Mouse (Mus musculus) kidney, postnatal 36 days (tissue): ENCODE measurements around the gene Cmya5.
"Not testable (repeated sequence)": the region's sequence is repeated elsewhere in the genome, so short reads cannot be mapped to it uniquely, and the experiment has no call there.

Experiments used
- DNase-seq, 2 experiments: peaks; one replicate each; pipeline ENCODE4 v3.0.0; 2021 to 2022; ENCODE audit warnings: mixed read lengths in 2 of 2

Cmya5 gene

GRCm38 (mm10) chr13:93117241-93117640, 27.3 kb downstream of the Cmya5 start:
- no peak for DNase-seq

- DNase-seq: no peak
These were observed 42.0 kb downstream of the Cmya5 start for GRCm38 (mm10) chr13:93102340-93103090.

GRCm38 (mm10) chr13:93098596-93098995, 45.9 kb downstream of the Cmya5 start:
- DNase-seq: no peak

- DNase-seq: no peak
These were observed 47.9 kb downstream of the Cmya5 start for GRCm38 (mm10) chr13:93096643-93097042.

DNA sequence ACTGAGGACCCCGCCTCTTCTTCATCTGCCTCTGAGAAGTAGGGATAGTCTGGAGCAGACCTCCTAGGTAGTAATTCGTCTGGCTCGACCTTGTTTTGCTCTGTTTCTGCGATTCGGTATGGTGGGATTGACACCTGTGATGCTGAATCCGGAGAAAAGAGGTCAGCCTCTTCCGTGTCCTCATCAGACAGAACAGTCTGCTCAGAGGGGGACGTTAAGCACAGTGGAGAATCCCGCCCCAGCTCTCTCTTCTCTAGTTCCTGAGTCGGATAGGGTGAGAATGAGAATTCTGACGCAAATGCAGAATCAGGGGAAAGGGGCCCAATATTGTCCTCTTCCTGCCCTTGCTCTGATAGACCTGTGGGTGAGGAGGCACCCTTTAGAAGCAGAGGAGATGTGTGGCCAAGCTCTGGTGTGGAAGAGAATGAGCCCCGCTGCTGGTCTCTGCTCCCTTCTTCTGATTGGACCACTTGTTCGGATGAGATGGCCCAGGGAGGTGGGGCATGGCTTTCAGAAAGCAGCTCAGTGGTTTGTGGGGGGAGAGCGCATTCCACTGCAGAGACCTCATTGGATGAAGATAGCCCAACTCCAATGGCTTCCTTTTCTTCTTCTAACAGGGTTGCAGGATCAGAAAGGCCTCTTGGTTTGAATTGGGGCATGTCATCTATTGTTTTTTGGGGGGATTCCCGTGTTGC, 49.3 kb downstream of the Cmya5 start:
- DNase-seq: no peak

DNA sequence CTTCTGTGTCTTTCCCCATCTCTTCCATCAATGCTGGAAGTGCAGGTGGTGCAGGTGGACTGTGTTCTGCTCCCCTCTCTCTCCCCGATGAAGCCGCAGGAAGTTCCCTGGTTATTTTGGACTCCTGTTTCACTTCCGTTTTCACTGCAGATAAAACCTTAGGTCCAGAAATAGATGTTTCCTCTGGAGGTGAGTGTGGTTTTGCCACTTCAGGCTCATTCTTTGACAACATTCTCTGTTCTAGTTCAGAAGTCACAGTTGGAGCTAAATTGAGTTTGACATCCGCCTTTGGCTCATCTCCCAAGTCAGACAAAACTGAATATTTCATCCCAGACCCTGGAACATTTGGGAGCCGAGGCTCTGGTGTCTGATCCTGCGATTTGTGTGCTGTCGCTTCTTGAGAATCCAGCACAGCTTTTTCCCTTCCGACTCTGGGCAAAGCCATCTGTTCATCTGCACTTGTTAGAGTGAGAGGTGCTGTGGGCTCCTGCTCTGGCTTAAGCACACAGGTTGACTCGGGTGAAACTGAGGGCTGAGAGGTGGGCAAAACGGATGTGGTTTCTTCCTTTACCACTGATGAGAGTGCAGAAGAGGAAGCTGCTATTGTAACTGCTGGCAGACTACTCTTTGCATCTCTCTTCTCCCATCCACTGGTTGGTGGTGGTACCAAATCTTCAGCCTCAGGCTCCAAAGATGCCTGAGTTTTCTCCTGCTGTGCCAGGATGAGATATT, 50.2 kb downstream of the Cmya5 start:
- no peak for DNase-seq

- DNase-seq: no peak
These were observed 50.8 kb downstream of the Cmya5 start for GRCm38 (mm10) chr13:93093697-93094096.

- no peak for DNase-seq
These were observed 51.6 kb downstream of the Cmya5 start for GRCm38 (mm10) chr13:93092916-93093429.

DNA sequence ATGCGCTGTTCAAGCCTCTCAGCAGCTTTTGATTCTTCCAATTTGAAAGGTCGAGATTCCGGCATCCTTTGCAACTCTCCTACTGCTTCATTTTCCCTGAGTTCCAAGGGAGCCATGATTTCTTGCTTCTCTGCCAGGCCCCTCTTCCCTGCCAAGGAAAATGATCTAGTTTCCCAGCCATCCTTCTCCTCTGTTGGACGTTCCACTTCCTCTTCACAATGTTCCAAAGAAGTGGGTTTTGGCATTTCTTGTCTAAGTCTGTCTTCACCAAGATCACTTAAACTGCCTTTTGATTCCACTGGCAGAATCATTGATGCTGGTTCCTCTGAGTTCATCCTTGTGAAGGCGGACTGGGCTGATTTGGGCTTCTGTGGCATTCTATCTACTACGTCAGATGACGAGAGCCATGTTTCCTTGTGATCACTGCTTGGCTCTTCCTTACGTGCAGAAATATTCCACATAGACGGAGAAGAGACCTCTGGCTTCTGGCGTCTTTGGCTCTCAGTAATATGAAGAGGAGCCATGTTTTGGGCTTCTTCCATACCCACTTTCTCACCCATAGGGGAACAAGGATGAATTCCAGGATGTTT, 52.6 kb downstream of the Cmya5 start:
- DNase-seq: no peak

- no peak for DNase-seq
These were observed 53.3 kb downstream of the Cmya5 start for GRCm38 (mm10) chr13:93091176-93091575.

DNA sequence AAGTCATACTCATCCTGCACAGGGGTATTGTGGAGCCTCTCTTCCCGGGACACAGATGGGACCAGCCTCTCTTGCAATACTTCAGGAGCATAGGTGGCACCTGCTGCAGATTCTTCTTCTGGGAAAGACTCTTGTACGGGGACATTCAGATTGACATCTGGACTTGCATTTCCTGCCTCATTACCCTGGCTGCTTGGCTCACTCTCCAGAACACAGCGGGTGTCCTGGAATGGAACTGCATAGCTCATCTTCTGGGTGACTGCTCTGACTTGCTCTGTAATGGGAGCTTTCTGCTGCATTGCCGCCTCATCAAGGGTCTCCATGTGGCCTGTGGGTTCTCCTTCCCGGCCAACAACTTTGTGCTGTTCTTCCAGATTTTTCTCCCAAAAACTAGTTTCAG, 55.0 kb downstream of the Cmya5 start:
- DNase-seq: no peak

DNA sequence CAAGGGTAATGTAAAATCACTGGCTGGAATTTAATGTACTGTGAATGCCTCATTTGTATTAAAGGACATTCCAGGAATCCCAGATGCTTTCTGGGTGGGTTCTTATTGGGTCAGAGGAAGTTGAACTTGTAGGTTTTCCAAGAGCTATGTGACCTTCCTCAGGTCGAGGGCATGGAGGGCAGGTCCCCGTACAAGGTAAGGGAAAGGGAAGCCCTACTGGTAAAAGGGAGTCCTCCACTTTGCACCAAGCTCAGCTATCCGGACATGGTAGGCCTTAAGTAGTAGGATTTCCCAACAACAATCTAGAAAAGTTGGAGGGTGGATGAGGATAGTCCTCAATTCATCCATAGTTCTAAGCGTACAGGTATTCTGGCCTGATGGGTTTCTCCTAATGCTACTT, 58.8 kb downstream of the Cmya5 start:
- DNase-seq: no peak

DNA sequence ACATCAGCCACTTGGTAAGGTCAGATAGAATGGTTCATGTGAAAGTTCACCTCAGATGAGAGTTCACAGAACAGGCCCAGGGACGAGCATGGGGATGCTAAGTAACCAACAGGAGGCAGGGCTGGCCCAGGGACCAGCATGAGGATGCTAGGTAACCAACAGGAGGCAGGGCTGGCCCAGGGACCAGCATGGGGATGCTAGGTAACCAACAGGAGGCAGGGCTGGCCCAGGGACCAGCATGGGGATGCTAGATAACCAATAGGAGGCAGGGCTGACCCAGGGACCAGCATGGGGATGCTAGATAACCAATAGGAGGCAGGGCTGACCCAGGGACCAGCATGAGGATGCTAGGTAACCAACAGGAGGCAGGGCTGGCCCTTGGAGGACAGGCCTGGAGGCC, 62.2 kb downstream of the Cmya5 start:
- DNase-seq: not testable (repeated sequence)

GRCm38 (mm10) chr13:93080859-93081258, 63.7 kb downstream of the Cmya5 start:
- no peak for DNase-seq

- DNase-seq: no peak
These were observed 70.3 kb downstream of the Cmya5 start for GRCm38 (mm10) chr13:93074147-93074641.

- peak in 1 of 2 experiments; percentile 52 for DNase-seq
These were observed 70.9 kb downstream of the Cmya5 start for GRCm38 (mm10) chr13:93073595-93073994.

- no peak for DNase-seq
These were observed 71.6 kb downstream of the Cmya5 start for GRCm38 (mm10) chr13:93072871-93073411.

DNA sequence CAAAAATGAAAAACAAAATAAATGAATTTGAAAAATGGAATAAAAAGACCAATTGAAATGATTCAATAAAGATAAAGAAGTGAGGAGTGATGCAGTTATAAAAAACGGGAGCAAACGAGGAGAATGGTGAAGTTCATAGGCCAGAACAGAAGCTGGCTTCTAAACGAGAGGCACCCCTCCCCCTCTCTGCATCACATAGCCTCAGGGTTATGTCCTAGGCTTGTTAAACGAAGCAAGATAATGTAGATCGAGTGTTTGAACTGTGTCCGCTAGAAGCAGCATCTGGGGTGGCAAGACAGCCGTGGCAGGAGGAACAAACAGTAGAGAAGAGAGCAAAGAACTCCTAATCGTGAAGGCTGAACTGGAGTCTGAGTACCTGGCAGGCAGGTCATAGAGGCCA, 74.1 kb downstream of the Cmya5 start:
- DNase-seq: no peak

GRCm38 (mm10) chr13:93069481-93069880, 75.0 kb downstream of the Cmya5 start:
- DNase-seq: peak in 1 of 2 experiments; percentile 14

DNA sequence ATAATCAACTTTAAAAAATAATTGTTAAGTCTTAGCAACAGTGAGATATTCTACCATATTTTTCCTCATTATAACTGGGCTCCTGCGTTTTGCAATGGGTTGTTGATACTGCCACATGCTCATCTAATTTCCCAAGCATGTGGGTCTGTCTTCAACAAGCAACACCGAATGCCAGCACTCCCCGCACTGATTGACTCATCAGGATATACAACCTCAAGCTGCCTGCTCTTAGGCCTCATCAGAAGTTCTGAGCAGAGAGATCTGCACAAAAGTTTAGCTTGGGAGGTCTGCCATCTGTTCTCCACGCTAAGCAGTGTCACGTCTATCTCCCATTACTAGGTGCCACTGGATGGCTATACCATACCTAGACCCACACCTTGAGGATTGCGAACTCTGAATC, 76.2 kb downstream of the Cmya5 start:
- no peak for DNase-seq

GRCm38 (mm10) chr13:93062860-93063636, 81.5 kb downstream of the Cmya5 start:
- peak; percentile 56 to 75 for DNase-seq

- DNase-seq: no peak
These were observed 83.2 kb downstream of the Cmya5 start for GRCm38 (mm10) chr13:93061311-93061710.
